Comparison of ENCODE assay signal across 8 mouse cellular contexts in genomic region chr15:81928277-81928676, GRCm38 (mm10). TPM values are rescaled to one million over a fixed set of nuclear protein-coding genes. Genes with fewer than 3 reads are reported as not detected.
DNase-seq lines count a peak whose midpoint lies in the region; ATAC-seq and TF ChIP-seq lines count a peak whose summit lies in the region.

No protein-coding gene starts in this region.

- H3K27me3 ChIP-seq in forebrain, embryonic 11.5 days (ENCODE audit: control insufficient read depth, insufficient read depth, low read length) = no peaks in the 10 kb centered on the region
- no peaks in the 10 kb centered on the region for H3K27me3 ChIP-seq in forebrain, embryonic 10.5 days (ENCODE audit: poor library complexity, severe bottlenecking)
- H3K27me3 ChIP-seq in midbrain, postnatal 0 days (ENCODE audit: insufficient read depth, low read length) = no peaks in the 10 kb centered on the region

- no peaks in the 10 kb centered on the region for H3K36me3 ChIP-seq in forebrain, embryonic 11.5 days (ENCODE audit: control insufficient read depth, insufficient read depth, low read length)
- H3K36me3 ChIP-seq in forebrain, embryonic 10.5 days (replicated peaks) = peaks cover 12% of the 10 kb centered on the region
- H3K36me3 ChIP-seq in midbrain, postnatal 0 days (ENCODE audit: insufficient read depth, low read length) = 0 out of 2 replicates have a peak, but pooled peaks cover 2% of the 10 kb centered on the region

- no peak for DNase-seq in forebrain, embryonic 11.5 days (ENCODE audit: low spot score)
- no peak for DNase-seq in forebrain, embryonic 10.5 days (ENCODE audit: extremely low spot score, low spot score)
- peak; percentile 42 for DNase-seq in ovary, postnatal 36 days (ENCODE audit: low spot score)
- DNase-seq in ovary, postnatal 14 days (ENCODE audit: low spot score) = no peak
- peak; percentile 69 for DNase-seq in kidney, adult 18-20 months
- peak; percentile 71 for DNase-seq in midbrain, postnatal 0 days (ENCODE audit: low spot score)
- DNase-seq in urinary bladder, postnatal 14 days (ENCODE audit: low spot score) = no peak
- no peak for DNase-seq in cerebellum, adult 9-10 months

- no peak for ATAC-seq in forebrain, embryonic 11.5 days (replicated peaks; ENCODE audit: low FRiP score)
- ATAC-seq in midbrain, postnatal 0 days (ENCODE audit: low FRiP score) = no peak

- 59% methylated on average over 11 of the region's 11 CpGs for WGBS in forebrain, embryonic 11.5 days
- WGBS in forebrain, embryonic 10.5 days = 75% methylated on average over 11 of the region's 11 CpGs
- 40% methylated on average over 11 of the region's 11 CpGs for WGBS in midbrain, postnatal 0 days

- H3K4me2 ChIP-seq in forebrain, embryonic 11.5 days (ENCODE audit: low read depth, low read length, severe bottlenecking) = no peak overlapping the region
- no peak overlapping the region for H3K4me2 ChIP-seq in midbrain, postnatal 0 days (ENCODE audit: low read depth, low read length, poor library complexity, severe bottlenecking)

- H3K27ac ChIP-seq in forebrain, embryonic 11.5 days (ENCODE audit: low read depth, low read length) = no peak overlapping the region
- no peak overlapping the region; the same call in 1 of the 2 replicates for H3K27ac ChIP-seq in forebrain, embryonic 10.5 days
- 0 out of 2 replicates have a peak overlapping the region, but pooled peaks have one; percentile 14 for H3K27ac ChIP-seq in midbrain, postnatal 0 days (ENCODE audit: low read depth, low read length)

- no peaks in the 10 kb centered on the region for H3K9me3 ChIP-seq in forebrain, embryonic 11.5 days (ENCODE audit: control insufficient read depth, low read length)
- H3K9me3 ChIP-seq in forebrain, embryonic 10.5 days = no peaks in the 10 kb centered on the region
- H3K9me3 ChIP-seq in midbrain, postnatal 0 days (ENCODE audit: low read length) = no peaks in the 10 kb centered on the region

- H3K4me3 ChIP-seq in forebrain, embryonic 11.5 days (ENCODE audit: low read depth, low read length) = no peak overlapping the region
- H3K4me3 ChIP-seq in forebrain, embryonic 10.5 days = no peak overlapping the region
- no peak overlapping the region for H3K4me3 ChIP-seq in midbrain, postnatal 0 days (ENCODE audit: low read depth, low read length)

- peaks cover 7% of the 10 kb centered on the region; the same call in 1 of the 2 replicates for H3K4me1 ChIP-seq in forebrain, embryonic 11.5 days (replicated peaks; ENCODE audit: control insufficient read depth, insufficient read depth, low read length)
- peaks cover 48% of the 10 kb centered on the region for H3K4me1 ChIP-seq in forebrain, embryonic 10.5 days
- H3K4me1 ChIP-seq in midbrain, postnatal 0 days (ENCODE audit: insufficient read depth, low read length) = peaks cover 11% of the 10 kb centered on the region

- no peak for TF ChIP-seq CTCF in midbrain, postnatal 0 days (IDR thresholded peaks at IDR 0.05)

- peak overlapping the region; percentile 20; the same call in 1 of the 2 replicates for H3K9ac ChIP-seq in forebrain, embryonic 11.5 days (ENCODE audit: low read length)
- H3K9ac ChIP-seq in midbrain, postnatal 0 days (replicated peaks; ENCODE audit: low read length, poor library complexity, severe bottlenecking) = no peak overlapping the region

RNA-seq across cellular contexts. Expression of gene Polr3h, which starts 2.2 kb away (rescaled TPM):
- 65.1 and 80.5 TPM in 2 replicates for polyA plus RNA-seq in forebrain, embryonic 11.5 days (2014; fragmentation: Nextera tagmentation; extraction: Ambion mirVana)
- polyA plus RNA-seq in forebrain, embryonic 10.5 days (2016; fragmentation: Nextera tagmentation; extraction: Ambion mirVana) = 84.0 and 90.8 TPM in 2 replicates
- total RNA-seq in midbrain, postnatal 0 days (2014; rRNA removed) = 46.5 and 49.5 TPM in 2 replicates
- polyA plus RNA-seq in midbrain, postnatal 0 days (2015; fragmentation: Nextera tagmentation; extraction: Ambion mirVana) = 77.0 and 80.3 TPM in 2 replicates

RNA-seq across cellular contexts. Expression of gene Csdc2, which starts 8.3 kb away (rescaled TPM):
- polyA plus RNA-seq in forebrain, embryonic 11.5 days (2014; fragmentation: Nextera tagmentation; extraction: Ambion mirVana) = 16.6 and 20.1 TPM in 2 replicates
- 9.2 and 10.7 TPM in 2 replicates for polyA plus RNA-seq in forebrain, embryonic 10.5 days (2016; fragmentation: Nextera tagmentation; extraction: Ambion mirVana)
- total RNA-seq in midbrain, postnatal 0 days (2014; rRNA removed) = 172 and 196 TPM in 2 replicates
- 323 and 327 TPM in 2 replicates for polyA plus RNA-seq in midbrain, postnatal 0 days (2015; fragmentation: Nextera tagmentation; extraction: Ambion mirVana)

RNA-seq across cellular contexts. Expression of gene Pmm1, which starts 32.5 kb away (rescaled TPM):
- 35.1 and 36.9 TPM in 2 replicates for polyA plus RNA-seq in forebrain, embryonic 11.5 days (2014; fragmentation: Nextera tagmentation; extraction: Ambion mirVana)
- polyA plus RNA-seq in forebrain, embryonic 10.5 days (2016; fragmentation: Nextera tagmentation; extraction: Ambion mirVana) = 37.1 and 39.3 TPM in 2 replicates
- total RNA-seq in midbrain, postnatal 0 days (2014; rRNA removed) = 157 and 172 TPM in 2 replicates
- polyA plus RNA-seq in midbrain, postnatal 0 days (2015; fragmentation: Nextera tagmentation; extraction: Ambion mirVana) = 122 and 134 TPM in 2 replicates

RNA-seq across cellular contexts. Expression of gene 1700029P11Rik, which starts 52.1 kb away (rescaled TPM):
- polyA plus RNA-seq in forebrain, embryonic 11.5 days (2014; fragmentation: Nextera tagmentation; extraction: Ambion mirVana) = not detected in 2 replicates
- polyA plus RNA-seq in forebrain, embryonic 10.5 days (2016; fragmentation: Nextera tagmentation; extraction: Ambion mirVana) = not detected in 2 replicates
- total RNA-seq in midbrain, postnatal 0 days (2014; rRNA removed) = not detected in 2 replicates
- not detected in 2 replicates for polyA plus RNA-seq in midbrain, postnatal 0 days (2015; fragmentation: Nextera tagmentation; extraction: Ambion mirVana)

RNA-seq across cellular contexts. Expression of gene Aco2, which starts 56.2 kb away (rescaled TPM):
- polyA plus RNA-seq in forebrain, embryonic 11.5 days (2014; fragmentation: Nextera tagmentation; extraction: Ambion mirVana) = 169 and 171 TPM in 2 replicates
- polyA plus RNA-seq in forebrain, embryonic 10.5 days (2016; fragmentation: Nextera tagmentation; extraction: Ambion mirVana) = 147 and 148 TPM in 2 replicates
- 380 and 412 TPM in 2 replicates for total RNA-seq in midbrain, postnatal 0 days (2014; rRNA removed)
- polyA plus RNA-seq in midbrain, postnatal 0 days (2015; fragmentation: Nextera tagmentation; extraction: Ambion mirVana) = 257 and 279 TPM in 2 replicates

Comparison
In these comparisons a context has a peak if more than half of its experiments do, and no peak if none do; other contexts are left out.
1. DNase-seq: peak in ovary, postnatal 36 days (single experiment), kidney, adult 18-20 months (single experiment) and midbrain, postnatal 0 days (single experiment); none in forebrain, embryonic 11.5 days (single experiment), forebrain, embryonic 10.5 days (single experiment), ovary, postnatal 14 days (single experiment), urinary bladder, postnatal 14 days (single experiment) and cerebellum, adult 9-10 months (single experiment).
2. RNA of gene Csdc2, which starts 8.3 kb away (polyA plus RNA-seq): 323 to 327 TPM in midbrain, postnatal 0 days; 16.6 to 20.1 TPM in forebrain, embryonic 11.5 days and 9.2 to 10.7 TPM in forebrain, embryonic 10.5 days; every median in the first group is over 10 times any median in the second.